Mouse (Mus musculus) liver, embryonic 18 days (tissue): ENCODE results near the gene 4930550L24Rik. TPM values are rescaled to one million over a fixed set of nuclear protein-coding genes. Genes with fewer than 3 reads are reported as not detected.

Experiments used
- polyA plus RNA-seq: library from polyadenylated mRNA; depleted of rRNA; stranded (reverse); fragments of >200 nt; gene quantifications from 2 replicates; pipeline ENCODE4 v1.2.3, GENCODE M21; 2012; rRNA removed

Gene 4930550L24Rik
- not detected in 2 replicates for polyA plus RNA-seq

GRCm38 (mm10) chrX:58909060-58909459 is at the start of gene 4930550L24Rik:
Gene 4930550L24Rik (plus strand): TSS chrX:58909360.

